Mouse (Mus musculus) bone marrow macrophage, adult 2 months (primary cell): Measurements from ENCODE around the gene Rxra.

Source experiments
- CTCF ChIP-seq: IDR thresholded peaks from 2 replicates; pipeline ENCODE4 v1.5.1; 2012; ENCODE audit warnings: low read depth, mild to moderate bottlenecking, low read length, moderate library complexity
- POLR2A ChIP-seq: IDR thresholded peaks from 2 replicates; pipeline ENCODE4 v1.6.1; 2012; ENCODE audit warnings: mild to moderate bottlenecking, low read depth, low read length, borderline replicate concordance

DNA sequence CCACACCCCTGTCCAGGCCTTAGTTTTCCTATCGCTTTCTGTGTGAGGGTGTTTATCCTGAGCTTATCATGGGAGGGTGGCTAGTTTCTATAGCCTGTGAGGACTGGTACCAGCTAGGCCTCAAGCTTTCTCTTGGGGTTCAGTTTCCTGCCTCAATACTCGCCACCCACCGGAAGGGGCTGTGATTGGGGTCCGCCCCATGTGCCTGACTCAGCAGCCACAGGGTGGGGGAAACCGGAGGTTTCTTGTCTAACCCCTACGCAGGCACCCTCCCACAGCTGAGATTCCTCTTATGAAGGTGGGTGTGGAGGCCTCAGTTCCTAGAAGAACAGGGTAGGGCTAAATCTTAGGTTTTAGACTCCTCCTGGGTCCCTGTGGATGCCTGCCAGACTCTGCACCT, 17.4 kb downstream of the Rxra start:
- TF ChIP-seq CTCF (no peak), POLR2A (no peak)
